Mouse (Mus musculus): ENCODE measurements around the gene Cc2d1b. TPM values are rescaled to one million over a fixed set of nuclear protein-coding genes. Genes with fewer than 3 reads are reported as not detected.
A peak's percentile ranks its signal among the peaks of the same experiment; 100 is the strongest.

Gene Cc2d1b
- polyA plus RNA-seq, 1 experiment from 2014 or later: 21.3 TPM

DNA sequence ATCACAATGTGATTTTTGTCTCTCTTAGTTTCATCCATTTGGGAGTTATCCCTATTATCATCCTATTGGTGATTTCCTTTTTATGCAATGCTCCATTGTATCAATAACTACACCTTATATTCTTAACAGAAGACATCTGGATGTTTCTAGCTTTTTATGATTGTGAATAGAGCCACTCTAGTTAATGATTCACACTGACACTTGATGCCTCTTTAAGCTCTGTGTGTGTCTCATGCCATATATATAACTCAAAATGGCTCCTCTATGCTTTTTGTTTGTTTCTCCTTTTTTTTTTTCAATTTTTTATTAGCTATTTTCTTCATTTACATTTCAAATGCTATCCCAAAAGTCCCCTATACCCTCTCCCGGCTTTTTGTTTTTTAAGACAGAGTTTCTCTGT is 24.0 kb upstream of the Cc2d1b start:
- no peak overlapping the region for H3K4me2 ChIP-seq (replicated peaks; ENCODE audit: low read depth, low read length)
- H3K9me3 ChIP-seq (ENCODE audit: low read length): no peaks in the 10 kb centered on the region
- DNase-seq (ENCODE audit: low spot score) (no peak), ATAC-seq (no peak)
- TF ChIP-seq CTCF (IDR thresholded peaks at IDR 0.05): no peak
- TF ChIP-seq EP300 (IDR thresholded peaks at IDR 0.05): no peak
- no peak overlapping the region for H3K9ac ChIP-seq (replicated peaks; ENCODE audit: low read depth)
- WGBS: 78% methylated on average over 1 of the region's 1 CpGs
- H3K36me3 ChIP-seq (ENCODE audit: insufficient read depth, low read length): no peaks in the 10 kb centered on the region
- H3K4me3 ChIP-seq (ENCODE audit: low read depth, low read length): no peak overlapping the region
- H3K4me1 ChIP-seq (ENCODE audit: insufficient read depth, low read depth, low read length): no peaks in the 10 kb centered on the region
- no peak overlapping the region for H3K27ac ChIP-seq (ENCODE audit: low read length)
- no peaks in the 10 kb centered on the region for H3K27me3 ChIP-seq (replicated peaks; ENCODE audit: insufficient read depth, low read length)

- TF ChIP-seq EP300 (IDR thresholded peaks at IDR 0.05): no peak
- no peak for TF ChIP-seq CTCF (IDR thresholded peaks at IDR 0.05)
- H3K9me3 ChIP-seq (ENCODE audit: low read length): no peaks in the 10 kb centered on the region
- no peak overlapping the region for H3K27ac ChIP-seq (ENCODE audit: low read length)
- no peak overlapping the region for H3K4me3 ChIP-seq (ENCODE audit: low read depth, low read length)
- ATAC-seq (peak; percentile 43), DNase-seq (ENCODE audit: low spot score) (no peak)
- H3K27me3 ChIP-seq (replicated peaks; ENCODE audit: insufficient read depth, low read length): no peaks in the 10 kb centered on the region
- H3K4me2 ChIP-seq (replicated peaks; ENCODE audit: low read depth, low read length): no peak overlapping the region
- 64% methylated on average over 4 of the region's 4 CpGs for WGBS
- no peaks in the 10 kb centered on the region for H3K36me3 ChIP-seq (ENCODE audit: insufficient read depth, low read length)
- H3K4me1 ChIP-seq (ENCODE audit: insufficient read depth, low read depth, low read length): no peaks in the 10 kb centered on the region
- H3K9ac ChIP-seq (replicated peaks; ENCODE audit: low read depth): no peak overlapping the region
These were observed 21.4 kb upstream of the Cc2d1b start for GRCm38 (mm10) chr4:108598306-108598705.

GRCm38 (mm10) chr4:108601870-108602269 is 17.9 kb upstream of the Cc2d1b start:
- WGBS: 94% methylated on average over 7 of the region's 7 CpGs
- Histone ChIP-seq H3K9me3 (ENCODE audit: low read length) (no peaks in the 10 kb centered on the region), H3K4me2 (replicated peaks; ENCODE audit: low read depth, low read length) (no peak overlapping the region), H3K4me1 (ENCODE audit: insufficient read depth, low read depth, low read length) (no peaks in the 10 kb centered on the region), H3K4me3 (ENCODE audit: low read depth, low read length) (no peak overlapping the region), H3K27me3 (replicated peaks; ENCODE audit: insufficient read depth, low read length) (no peaks in the 10 kb centered on the region), H3K27ac (ENCODE audit: low read length) (no peak overlapping the region), H3K9ac (replicated peaks; ENCODE audit: low read depth) (no peak overlapping the region), H3K36me3 (ENCODE audit: insufficient read depth, low read length) (no peaks in the 10 kb centered on the region)
- TF ChIP-seq CTCF (IDR thresholded peaks at IDR 0.05) (no peak), EP300 (IDR thresholded peaks at IDR 0.05) (no peak)
- no peak for ATAC-seq
- DNase-seq (ENCODE audit: low spot score): no peak

DNA sequence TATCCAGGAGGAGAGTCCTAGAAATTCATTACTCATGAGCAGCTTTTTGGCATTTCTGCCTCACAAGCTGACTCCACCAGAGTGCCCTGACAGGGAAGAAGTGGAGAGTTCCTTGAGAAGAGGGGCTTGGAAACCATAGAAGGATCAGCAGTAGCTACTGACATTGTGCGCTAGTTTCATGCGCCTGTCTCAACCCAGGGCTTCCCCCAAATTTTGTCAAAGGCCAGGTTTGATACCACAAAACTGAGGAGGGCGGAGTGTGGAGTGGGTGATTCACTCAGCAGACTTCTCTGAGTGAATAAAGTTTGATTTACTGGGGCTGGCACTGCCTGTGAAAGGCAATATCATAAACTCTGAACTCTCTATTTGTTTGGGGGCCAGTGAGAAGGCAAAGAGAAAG is 11.1 kb upstream of the Cc2d1b start:
- no peaks in the 10 kb centered on the region for H3K9me3 ChIP-seq (ENCODE audit: low read length)
- no peak overlapping the region for H3K27ac ChIP-seq (ENCODE audit: low read length)
- DNase-seq (ENCODE audit: low spot score) (no peak), ATAC-seq (no peak)
- H3K4me3 ChIP-seq (ENCODE audit: low read depth, low read length): no peak overlapping the region
- TF ChIP-seq EP300 (IDR thresholded peaks at IDR 0.05) (no peak), CTCF (IDR thresholded peaks at IDR 0.05) (no peak)
- no peaks in the 10 kb centered on the region for H3K27me3 ChIP-seq (replicated peaks; ENCODE audit: insufficient read depth, low read length)
- no peak overlapping the region for H3K9ac ChIP-seq (replicated peaks; ENCODE audit: low read depth)
- H3K36me3 ChIP-seq (ENCODE audit: insufficient read depth, low read length): no peaks in the 10 kb centered on the region
- no peak overlapping the region for H3K4me2 ChIP-seq (replicated peaks; ENCODE audit: low read depth, low read length)
- WGBS: 89% methylated on average over 3 of the region's 3 CpGs
- no peaks in the 10 kb centered on the region for H3K4me1 ChIP-seq (ENCODE audit: insufficient read depth, low read depth, low read length)

- Histone ChIP-seq H3K27ac (ENCODE audit: low read length) (no peak overlapping the region), H3K4me2 (replicated peaks; ENCODE audit: low read depth, low read length) (no peak overlapping the region), H3K9me3 (ENCODE audit: low read length) (no peaks in the 10 kb centered on the region), H3K27me3 (replicated peaks; ENCODE audit: insufficient read depth, low read length) (no peaks in the 10 kb centered on the region), H3K9ac (replicated peaks; ENCODE audit: low read depth) (no peak overlapping the region), H3K4me3 (ENCODE audit: low read depth, low read length) (no peak overlapping the region), H3K36me3 (ENCODE audit: insufficient read depth, low read length) (no peaks in the 10 kb centered on the region), H3K4me1 (ENCODE audit: insufficient read depth, low read depth, low read length) (no peaks in the 10 kb centered on the region)
- DNase-seq (ENCODE audit: low spot score) (no peak), ATAC-seq (no peak)
- WGBS: 82% methylated on average over 5 of the region's 5 CpGs
- no peak for TF ChIP-seq CTCF (IDR thresholded peaks at IDR 0.05)
- TF ChIP-seq EP300 (IDR thresholded peaks at IDR 0.05): no peak
These were observed 8.8 kb upstream of the Cc2d1b start for GRCm38 (mm10) chr4:108610935-108611334.

DNA sequence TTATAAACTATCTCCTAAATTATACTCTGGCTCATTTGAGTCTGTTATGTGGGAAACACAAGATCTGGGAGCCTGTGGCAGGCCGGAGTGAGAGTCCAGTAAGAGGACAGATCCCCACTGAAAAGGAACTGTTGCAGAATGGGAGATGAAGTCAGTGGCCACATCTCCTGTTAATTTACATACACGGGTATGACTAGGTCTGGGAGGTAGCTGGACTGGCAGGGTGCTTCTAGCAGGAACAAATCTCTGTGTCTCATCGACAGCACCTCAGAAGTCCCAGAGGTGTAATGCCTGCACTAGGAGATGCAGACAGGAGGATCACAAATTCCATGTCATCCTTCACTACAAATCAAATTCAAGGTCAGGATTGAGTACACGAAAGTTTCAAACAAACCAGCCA is 1.2 kb upstream of the Cc2d1b start:
- no peak overlapping the region for H3K9ac ChIP-seq (replicated peaks; ENCODE audit: low read depth)
- no peak overlapping the region for H3K4me3 ChIP-seq (ENCODE audit: low read depth, low read length)
- no peak overlapping the region for H3K4me2 ChIP-seq (replicated peaks; ENCODE audit: low read depth, low read length)
- H3K9me3 ChIP-seq (ENCODE audit: low read length): no peaks in the 10 kb centered on the region
- WGBS: 55% methylated on average over 4 of the region's 4 CpGs
- DNase-seq (ENCODE audit: low spot score): no peak
- peaks cover 9% of the 10 kb centered on the region; the same call in 1 of the 2 replicates for H3K4me1 ChIP-seq (ENCODE audit: insufficient read depth, low read depth, low read length)
- H3K36me3 ChIP-seq (ENCODE audit: insufficient read depth, low read length): no peaks in the 10 kb centered on the region
- no peaks in the 10 kb centered on the region for H3K27me3 ChIP-seq (replicated peaks; ENCODE audit: insufficient read depth, low read length)
- no peak for ATAC-seq
- H3K27ac ChIP-seq (ENCODE audit: low read length): peak overlapping the region; percentile 70; the same call in 1 of the 2 replicates
- TF ChIP-seq EP300 (IDR thresholded peaks at IDR 0.05) (no peak), CTCF (IDR thresholded peaks at IDR 0.05) (no peak)

DNA sequence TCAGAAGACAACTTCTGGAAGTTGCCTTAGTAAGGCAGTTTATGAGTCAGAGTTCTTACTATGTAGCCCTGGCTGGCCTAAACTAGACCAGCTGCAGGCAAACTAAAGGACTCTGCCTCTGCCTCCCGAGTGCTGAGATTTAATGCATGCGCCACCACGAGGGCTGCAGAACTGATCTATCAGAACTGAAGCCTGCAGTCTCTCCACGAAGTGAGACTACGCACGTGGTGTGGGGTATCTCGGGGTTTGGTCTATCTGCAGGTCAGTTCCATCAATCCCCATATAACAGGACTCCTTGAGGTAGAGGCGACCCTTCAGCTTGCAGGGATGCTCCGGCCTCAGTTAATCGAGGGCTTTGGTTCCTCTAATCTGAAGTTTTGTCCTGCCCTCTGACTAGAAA is 575 bp upstream of the Cc2d1b start:
- Histone ChIP-seq H3K27ac (ENCODE audit: low read length) (peak overlapping the region; percentile 70), H3K9me3 (ENCODE audit: low read length) (no peaks in the 10 kb centered on the region), H3K4me1 (ENCODE audit: insufficient read depth, low read depth, low read length) (peaks cover 9% of the 10 kb centered on the region; the same call in 1 of the 2 replicates), H3K9ac (replicated peaks; ENCODE audit: low read depth) (peak overlapping the region; percentile 76), H3K27me3 (replicated peaks; ENCODE audit: insufficient read depth, low read length) (no peaks in the 10 kb centered on the region), H3K36me3 (ENCODE audit: insufficient read depth, low read length) (no peaks in the 10 kb centered on the region), H3K4me3 (ENCODE audit: low read depth, low read length) (peak overlapping the region; percentile 80), H3K4me2 (replicated peaks; ENCODE audit: low read depth, low read length) (peak overlapping the region; percentile 85)
- TF ChIP-seq EP300 (IDR thresholded peaks at IDR 0.05): no peak
- TF ChIP-seq CTCF (IDR thresholded peaks at IDR 0.05): no peak
- peak; percentile 36 for DNase-seq (ENCODE audit: low spot score)
- WGBS: under 1% methylated on average over 10 of the region's 10 CpGs
- peak; percentile 1; the same call in 1 of the 2 replicates for ATAC-seq
